Comparison of ENCODE assay signal across 24 mouse cellular contexts in the genomic region with DNA sequence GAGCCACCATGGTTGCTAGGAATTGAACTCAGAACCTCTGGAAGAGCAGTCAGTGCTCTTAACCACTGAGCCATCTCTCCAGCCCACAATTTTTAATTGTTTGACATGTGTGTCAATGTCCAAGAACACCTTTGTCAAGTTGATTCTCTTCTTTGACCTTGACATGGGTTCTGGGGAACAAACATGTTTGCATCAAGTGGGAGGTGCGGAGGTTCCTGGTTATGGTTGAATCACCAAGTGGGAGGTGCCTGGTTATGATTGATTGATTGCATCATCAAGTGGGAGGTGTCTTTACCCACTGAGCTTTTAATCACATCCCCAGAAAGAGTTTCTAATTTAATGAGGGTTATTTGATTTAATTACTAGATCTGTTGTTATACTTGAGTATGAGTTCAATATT. TPM values are rescaled to one million over a fixed set of nuclear protein-coding genes. Genes with fewer than 3 reads are reported as not detected.
DNase-seq lines count a peak whose midpoint lies in the region; ATAC-seq and TF ChIP-seq lines count a peak whose summit lies in the region.
"Had no signal": no experiment of that assay in that cellular context is flagged by ENCODE, and none has a peak within 500 bp of the region (broad histone marks: within the 10 kb centered on the region; RNA-seq: fewer than 3 reads in every experiment).

No protein-coding gene starts in this region.

- H3K9ac ChIP-seq in liver, postnatal 0 days (replicated peaks) = no peak overlapping the region
- H3K9ac ChIP-seq in liver, embryonic 12.5 days = no peak overlapping the region
- no peak overlapping the region for H3K9ac ChIP-seq in ES-E14 (ENCODE audit: insufficient read depth, low read depth, low read length, poor library complexity, severe bottlenecking)
- no peak overlapping the region for H3K9ac ChIP-seq in stomach, postnatal 0 days (ENCODE audit: low read length)

- H3K9me3 ChIP-seq in liver, postnatal 0 days (ENCODE audit: low read length) = no peaks in the 10 kb centered on the region
- H3K9me3 ChIP-seq in liver, embryonic 12.5 days (replicated peaks) = no peaks in the 10 kb centered on the region
- H3K9me3 ChIP-seq in ES-E14 (ENCODE audit: control insufficient read depth, insufficient read depth, low read depth, low read length) = no peaks in the 10 kb centered on the region
- no peaks in the 10 kb centered on the region for H3K9me3 ChIP-seq in stomach, postnatal 0 days (ENCODE audit: control insufficient read depth, low read length)
- H3K9me3 ChIP-seq: G1E had no signal

- H3K27me3 ChIP-seq in liver, postnatal 0 days (ENCODE audit: insufficient read depth, low read length) = no peaks in the 10 kb centered on the region
- no peaks in the 10 kb centered on the region for H3K27me3 ChIP-seq in liver, embryonic 12.5 days (replicated peaks)
- H3K27me3 ChIP-seq in stomach, postnatal 0 days (ENCODE audit: control insufficient read depth, insufficient read depth, low read length) = no peaks in the 10 kb centered on the region
- H3K27me3 ChIP-seq: CH12.LX, Patski had no signal

- peak; percentile 60 for TF ChIP-seq EP300 in liver, postnatal 0 days (IDR thresholded peaks at IDR 0.05; ENCODE audit: low read depth)
- TF ChIP-seq EP300 in stomach, postnatal 0 days (optimal IDR thresholded peaks at IDR 0.05) = no peak

- H3K27ac ChIP-seq in liver, postnatal 0 days (ENCODE audit: low read depth) = peak overlapping the region; percentile 34; the same call in 1 of the 2 replicates
- H3K27ac ChIP-seq in liver, embryonic 12.5 days = no peak overlapping the region
- no peak overlapping the region for H3K27ac ChIP-seq in ES-E14 (ENCODE audit: insufficient read depth, low read depth, low read length, poor library complexity, severe bottlenecking)
- no peak overlapping the region for H3K27ac ChIP-seq in stomach, postnatal 0 days (replicated peaks)

- H3K36me3 ChIP-seq in liver, postnatal 0 days (replicated peaks; ENCODE audit: insufficient read depth, low read length) = peaks cover 12% of the 10 kb centered on the region
- peaks cover 20% of the 10 kb centered on the region for H3K36me3 ChIP-seq in liver, embryonic 12.5 days
- H3K36me3 ChIP-seq in ES-E14 (ENCODE audit: control insufficient read depth, insufficient read depth, low read length, poor library complexity, severe bottlenecking) = peaks cover 19% of the 10 kb centered on the region
- H3K36me3 ChIP-seq in stomach, postnatal 0 days (ENCODE audit: control insufficient read depth, insufficient read depth, low read length) = peaks cover 5% of the 10 kb centered on the region; the same call in 1 of the 2 replicates
- H3K36me3 ChIP-seq: G1E had no signal

- TF ChIP-seq CTCF in liver, postnatal 0 days (IDR thresholded peaks at IDR 0.05; ENCODE audit: low read depth) = no peak
- no peak for TF ChIP-seq CTCF in stomach, postnatal 0 days (IDR thresholded peaks at IDR 0.05; ENCODE audit: low read depth)

- DNase-seq in liver, postnatal 0 days = peak; percentile 38
- peak; percentile 37 for DNase-seq in 416B (ENCODE audit: low read depth)
- no peak for DNase-seq in ES-E14 (ENCODE audit: low read depth, low spot score)
- DNase-seq in stomach, postnatal 0 days (ENCODE audit: low spot score) = no peak
- no peak for DNase-seq in layer of hippocampus, adult 9-11 months
- DNase-seq in thymus, adult 18-20 months = no peak
- DNase-seq: adrenal gland, adult 2 months; adrenal gland, adult 8-10 months; adrenal gland, postnatal 10 days; adrenal gland, postnatal 14 days; adrenal gland, postnatal 25 days; adrenal gland, postnatal 36 days; B cell, adult 2 months; cerebellum, adult 11 months; cerebellum, adult 11-12 months; cerebellum, adult 18-20 months; cerebellum, adult 2 months had no signal

- no peak overlapping the region for H3K4me3 ChIP-seq in liver, postnatal 0 days (ENCODE audit: low read depth, low read length)
- no peak overlapping the region for H3K4me3 ChIP-seq in liver, embryonic 12.5 days
- no peak overlapping the region for H3K4me3 ChIP-seq in ES-E14 (ENCODE audit: insufficient read depth in 1 of 2, low read depth in 1 of 2, low read length in 2 of 2, poor library complexity in 1 of 2, severe bottlenecking in 1 of 2)
- no peak overlapping the region for H3K4me3 ChIP-seq in stomach, postnatal 0 days (ENCODE audit: low read depth, low read length)

- peaks cover 10% of the 10 kb centered on the region for H3K4me1 ChIP-seq in liver, postnatal 0 days (ENCODE audit: insufficient read depth)
- H3K4me1 ChIP-seq in liver, embryonic 12.5 days = peaks cover 3% of the 10 kb centered on the region; the same call in 1 of the 2 replicates
- peaks cover 6 to 12% of the 10 kb centered on the region in 2 experiments for H3K4me1 ChIP-seq in ES-E14 (ENCODE audit: control insufficient read depth in 2 of 2, insufficient read depth in 2 of 2, low read length in 2 of 2, poor library complexity in 1 of 2)
- no peaks in the 10 kb centered on the region for H3K4me1 ChIP-seq in stomach, postnatal 0 days (replicated peaks; ENCODE audit: control insufficient read depth, insufficient read depth)

- WGBS in liver, postnatal 0 days (ENCODE audit: insufficient replicate concordance) = 57% methylated on average over 1 of the region's 1 CpGs
- WGBS in liver, embryonic 12.5 days (ENCODE audit: insufficient replicate concordance) = 79% methylated on average over 1 of the region's 1 CpGs
- WGBS in stomach, postnatal 0 days = 84% methylated on average over 1 of the region's 1 CpGs

- ATAC-seq in liver, postnatal 0 days = peak; percentile 55
- no peak for ATAC-seq in liver, embryonic 12.5 days
- peak; percentile 46; the same call in 1 of the 2 replicates for ATAC-seq in stomach, postnatal 0 days (ENCODE audit: low FRiP score, low TSS enrichment)
- no peak for ATAC-seq in erythroblast, adult 5-6 weeks (replicated peaks; ENCODE audit: low FRiP score, poor library complexity, severe bottlenecking)
- ATAC-seq: activated CD4-positive, CD25-positive, alpha-beta regulatory T cell, adult 4 months; CD4-positive, CD25-positive, alpha-beta regulatory T cell, adult 4 months; Patski had no signal

- H3K4me2 ChIP-seq in liver, postnatal 0 days (ENCODE audit: low read depth, low read length) = no peak overlapping the region
- H3K4me2 ChIP-seq in liver, embryonic 12.5 days = no peak overlapping the region
- no peak overlapping the region for H3K4me2 ChIP-seq in stomach, postnatal 0 days (replicated peaks; ENCODE audit: low read depth)

- in situ Hi-C loops in ES-E14 (cut with MboI; ENCODE audit: low sequenced_read_pairs in 2 of 2, unreplicated experiment in 2 of 2) = no loop called here

TF ChIP-seq in ES-E14, 5 proteins besides CTCF, POLR2A, EP300 and RAD21:
- TF ChIP-seq ZC3H11A (IDR thresholded peaks at IDR 0.05; ENCODE audit: borderline replicate concordance, low read depth, low read length) (no peak), ZNF384 (IDR thresholded peaks at IDR 0.05; ENCODE audit: low read depth, low read length) (0 out of 2 replicates have a peak, but pooled peaks have one; percentile 45)

RNA-seq across cellular contexts. Expression of a gene that starts 20.2 kb away (rescaled TPM):
- polyA plus RNA-seq in liver, postnatal 0 days (2015; fragmentation: Nextera tagmentation; extraction: Ambion mirVana) = 57.9 and 61.7 TPM in 2 replicates
- 28.2 and 28.9 TPM in 2 replicates for polyA plus RNA-seq in liver, embryonic 12.5 days (2016; fragmentation: Nextera tagmentation; extraction: Ambion mirVana)
- total RNA-seq in ES-E14 (2012; rRNA removed) = 74.9 and 132 TPM in 2 replicates
- polyA plus RNA-seq in stomach, postnatal 0 days (2015; fragmentation: Nextera tagmentation; extraction: Ambion mirVana) = 95.8 and 113 TPM in 2 replicates
- not detected in 2 replicates for total RNA-seq in erythroblast, adult 5-6 weeks (2015; ENCODE audit: low replicate concordance)
- 0.42 TPM in 1 of 2 replicates, not detected in the other for total RNA-seq in erythroblast, adult 5-6 weeks (2017; ENCODE audit: low replicate concordance)
- polyA plus RNA-seq: G1E had no signal

RNA-seq across cellular contexts. Expression of a gene that starts 38.9 kb away (rescaled TPM):
- polyA plus RNA-seq in liver, postnatal 0 days (2015; fragmentation: Nextera tagmentation; extraction: Ambion mirVana) = 36.5 and 37.8 TPM in 2 replicates
- 3.1 TPM in 2 replicates for polyA plus RNA-seq in liver, embryonic 12.5 days (2016; fragmentation: Nextera tagmentation; extraction: Ambion mirVana)
- total RNA-seq in ES-E14 (2012; rRNA removed) = 6.2 and 11.2 TPM in 2 replicates
- polyA plus RNA-seq in stomach, postnatal 0 days (2015; fragmentation: Nextera tagmentation; extraction: Ambion mirVana) = 3.7 and 3.8 TPM in 2 replicates
- not detected in 2 replicates for total RNA-seq in erythroblast, adult 5-6 weeks (2015; ENCODE audit: low replicate concordance)
- total RNA-seq in erythroblast, adult 5-6 weeks (2017; ENCODE audit: low replicate concordance) = not detected in 2 replicates

RNA-seq across cellular contexts. Expression of a gene that starts 45.7 kb away (rescaled TPM):
- polyA plus RNA-seq in liver, postnatal 0 days (2015; fragmentation: Nextera tagmentation; extraction: Ambion mirVana) = 8.4 and 8.9 TPM in 2 replicates
- 4.2 and 4.8 TPM in 2 replicates for polyA plus RNA-seq in liver, embryonic 12.5 days (2016; fragmentation: Nextera tagmentation; extraction: Ambion mirVana)
- 3.2 and 4.0 TPM in 2 replicates for total RNA-seq in ES-E14 (2012; rRNA removed)
- polyA plus RNA-seq in stomach, postnatal 0 days (2015; fragmentation: Nextera tagmentation; extraction: Ambion mirVana) = 11.1 and 11.2 TPM in 2 replicates
- 0.84 and 4.8 TPM in 2 replicates for total RNA-seq in erythroblast, adult 5-6 weeks (2015; ENCODE audit: low replicate concordance)
- 0.60 and 1.4 TPM in 2 replicates for total RNA-seq in erythroblast, adult 5-6 weeks (2017; ENCODE audit: low replicate concordance)

RNA-seq across cellular contexts. Expression of a gene that starts 46.5 kb away (rescaled TPM):
- 22.6 and 25.4 TPM in 2 replicates for polyA plus RNA-seq in liver, postnatal 0 days (2015; fragmentation: Nextera tagmentation; extraction: Ambion mirVana)
- polyA plus RNA-seq in liver, embryonic 12.5 days (2016; fragmentation: Nextera tagmentation; extraction: Ambion mirVana) = 27.5 and 28.7 TPM in 2 replicates
- total RNA-seq in ES-E14 (2012; rRNA removed) = 151 and 164 TPM in 2 replicates
- polyA plus RNA-seq in stomach, postnatal 0 days (2015; fragmentation: Nextera tagmentation; extraction: Ambion mirVana) = 39.1 and 41.6 TPM in 2 replicates
- total RNA-seq in erythroblast, adult 5-6 weeks (2015; ENCODE audit: low replicate concordance) = 2.7 and 12.7 TPM in 2 replicates
- total RNA-seq in erythroblast, adult 5-6 weeks (2017; ENCODE audit: low replicate concordance) = 9.1 and 23.1 TPM in 2 replicates

Comparison
In these comparisons a context has a peak if more than half of its experiments do, and no peak if none do; other contexts are left out.
1. ATAC-seq: peak in liver, postnatal 0 days (single experiment) and stomach, postnatal 0 days (single experiment); none in liver, embryonic 12.5 days (single experiment) and erythroblast, adult 5-6 weeks (single experiment).
2. DNase-seq: peak in liver, postnatal 0 days (single experiment) and 416B (single experiment); none in ES-E14 (single experiment), stomach, postnatal 0 days (single experiment), layer of hippocampus, adult 9-11 months (single experiment) and thymus, adult 18-20 months (0 of 2).